Mouse (Mus musculus): ENCODE data around the gene 4930415L06Rik.

Gene 4930415L06Rik

GRCm38 (mm10) chrX:89932752-89933151 lies at the start of gene 4930415L06Rik:
Gene 4930415L06Rik, minus strand, starts transcription at chrX:89932852.
- DNase-seq (ENCODE audit: low read depth, low spot score), result no peak

- DNase-seq (ENCODE audit: low read depth, low spot score), result peak; percentile 1
These were observed 46.0 kb upstream of the 4930415L06Rik start for GRCm38 (mm10) chrX:89978621-89979020.

GRCm38 (mm10) chrX:89904871-89905270 lies 27.8 kb downstream of the 4930415L06Rik start:
- no peak for DNase-seq (ENCODE audit: low read depth, low spot score)
